Mouse (Mus musculus) embryonic facial prominence, embryonic 15.5 days (tissue): Measurements from ENCODE around the gene Gm11146. TPM values are rescaled to one million over a fixed set of nuclear protein-coding genes. Genes with fewer than 3 reads are reported as not detected.
A peak's percentile ranks its signal among the peaks of the same experiment; 100 is the strongest.

ENCODE experiments used
- ATAC-seq: fragments of 200-750 bp; cut with Nextera tagmentation; 2 replicates; pipeline ENCODE4 v1.8.0; 2017; ENCODE audit warnings: low read depth, moderate TSS enrichment; ENCODE audit not compliant: insufficient number of reproducible peaks, low FRiP score, low TSS enrichment
- H3K27ac ChIP-seq: fragments of 300-500 bp; sonication (generic); replicated peaks from 2 replicates; pipeline ENCODE4 v1.5.1; 2015; ENCODE audit warnings: mild to moderate bottlenecking, inconsistent platforms
- H3K27me3 ChIP-seq: fragments of 300-500 bp; sonication (generic); 2 replicates; pipeline ENCODE4 v1.6.1; 2015; ENCODE audit warnings: inconsistent platforms
- H3K36me3 ChIP-seq: fragments of 300-500 bp; sonication (generic); 2 replicates; pipeline ENCODE4 v1.6.1; 2015; ENCODE audit warnings: mild to moderate bottlenecking, inconsistent platforms
- H3K4me1 ChIP-seq: fragments of 300-500 bp; sonication (generic); 2 replicates; pipeline ENCODE4 v1.6.1; 2015; ENCODE audit warnings: inconsistent platforms
- H3K4me2 ChIP-seq: fragments of 300-500 bp; sonication (generic); replicated peaks from 2 replicates; pipeline ENCODE4 v1.6.1; 2015; ENCODE audit warnings: mild to moderate bottlenecking, inconsistent platforms
- H3K4me3 ChIP-seq: fragments of 300-500 bp; sonication (generic); replicated peaks from 2 replicates; pipeline ENCODE4 v1.5.1; 2015; ENCODE audit warnings: mild to moderate bottlenecking, inconsistent platforms
- H3K9ac ChIP-seq: fragments of 300-500 bp; sonication (generic); 2 replicates; pipeline ENCODE4 v1.6.1; 2015; ENCODE audit warnings: inconsistent platforms
- H3K9me3 ChIP-seq: fragments of 300-500 bp; sonication (generic); replicated peaks from 2 replicates; pipeline ENCODE4 v1.6.1; 2016; ENCODE audit warnings: inconsistent platforms
- WGBS: fragments of 180-500 bp; shearing (Covaris S2); methylation state at CpG from one replicate; pipeline ENCODE4 v1.1.7; 2015; 5-methylcytosine and 5-hydroxymethylcytosine counted together
- polyA plus RNA-seq: library from polyadenylated mRNA; unstranded; fragments of >200 nt; fragmentation: Nextera tagmentation; extraction: Ambion mirVana; gene quantifications from 2 replicates; pipeline ENCODE4 v1.2.1, GENCODE M21; 2015

Gene Gm11146
- polyA plus RNA-seq, 1 experiment from 2014 or later: not detected

DNA sequence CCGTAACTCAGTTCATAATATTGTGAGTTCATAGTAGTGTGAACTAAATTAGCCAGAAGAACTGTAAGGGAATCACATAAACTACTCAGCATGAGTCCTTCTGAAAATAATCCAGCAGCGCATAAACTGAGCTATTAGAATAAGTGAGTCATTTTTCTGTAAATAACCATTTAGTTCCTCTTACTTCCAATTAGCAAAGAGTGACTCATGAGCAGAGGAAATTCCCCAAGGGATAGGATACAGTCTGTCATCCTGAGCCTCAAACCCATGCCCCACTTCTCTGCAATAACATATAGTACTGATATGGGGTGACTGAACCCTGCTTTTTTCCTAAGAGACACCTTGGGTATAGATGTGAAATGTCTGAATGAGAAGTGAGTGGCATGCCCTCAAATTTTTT is 687 bp upstream of the Gm11146 start:
- no peak for ATAC-seq
- 72% methylated on average over 2 of the region's 2 CpGs for WGBS

GRCm38 (mm10) chr16:77598787-77599186 is 3.1 kb downstream of the Gm11146 start:
- no peak overlapping the region for H3K9ac ChIP-seq
- H3K4me3 ChIP-seq: no peak overlapping the region
- no peak overlapping the region for H3K4me2 ChIP-seq
- no peak for ATAC-seq
- H3K9me3 ChIP-seq: no peaks in the 10 kb centered on the region
- H3K4me1 ChIP-seq: peaks cover 7% of the 10 kb centered on the region; the same call in 1 of the 2 replicates
- peaks cover 5% of the 10 kb centered on the region; the same call in 1 of the 2 replicates for H3K36me3 ChIP-seq
- no peak overlapping the region for H3K27ac ChIP-seq
- 93% methylated on average over 8 of the region's 8 CpGs for WGBS
- no peaks in the 10 kb centered on the region for H3K27me3 ChIP-seq

More for the DNA sequence above, 687 bp upstream of the Gm11146 start:
- peaks cover 5% of the 10 kb centered on the region; the same call in 1 of the 2 replicates for H3K36me3 ChIP-seq
- H3K4me2 ChIP-seq: no peak overlapping the region
- no peak overlapping the region for H3K9ac ChIP-seq
- no peak overlapping the region for H3K27ac ChIP-seq
- H3K27me3 ChIP-seq: no peaks in the 10 kb centered on the region
- H3K9me3 ChIP-seq: no peaks in the 10 kb centered on the region
- no peaks in the 10 kb centered on the region for H3K4me1 ChIP-seq
- H3K4me3 ChIP-seq: no peak overlapping the region

DNA sequence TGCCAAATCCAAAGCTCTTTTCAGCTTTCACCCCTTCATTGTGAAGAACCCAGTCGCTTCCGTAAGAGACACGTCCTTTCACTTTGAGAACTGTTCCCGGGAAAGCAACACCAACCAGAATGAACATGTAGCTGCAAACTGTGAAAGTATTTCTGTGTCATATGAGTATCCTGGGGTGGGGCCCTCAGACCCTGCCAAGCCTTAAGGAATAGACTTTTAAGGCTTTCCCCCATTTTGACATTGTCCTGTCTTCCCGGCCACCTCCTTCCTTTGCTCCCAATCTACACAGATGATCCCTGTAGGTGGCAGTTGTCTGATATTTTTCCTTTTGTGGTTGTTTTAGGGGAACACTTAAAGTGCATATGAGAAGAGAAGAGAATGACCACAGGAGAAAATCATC is 5.3 kb downstream of the Gm11146 start:
- WGBS: 64% methylated on average over 5 of the region's 5 CpGs
- Histone ChIP-seq H3K9ac (no peak overlapping the region), H3K9me3 (no peaks in the 10 kb centered on the region), H3K4me1 (peaks cover 13% of the 10 kb centered on the region), H3K4me2 (no peak overlapping the region), H3K27ac (no peak overlapping the region), H3K36me3 (peaks cover 5% of the 10 kb centered on the region; the same call in 1 of the 2 replicates), H3K4me3 (no peak overlapping the region), H3K27me3 (no peaks in the 10 kb centered on the region)
- no peak for ATAC-seq

GRCm38 (mm10) chr16:77595661-77596060 is 6.2 kb downstream of the Gm11146 start:
- H3K4me3 ChIP-seq: no peak overlapping the region
- H3K9ac ChIP-seq: no peak overlapping the region
- no peaks in the 10 kb centered on the region for H3K27me3 ChIP-seq
- WGBS: 54% methylated on average over 7 of the region's 7 CpGs
- peaks cover 13% of the 10 kb centered on the region for H3K4me1 ChIP-seq
- no peak for ATAC-seq
- peaks cover 8% of the 10 kb centered on the region; the same call in 1 of the 2 replicates for H3K36me3 ChIP-seq
- no peaks in the 10 kb centered on the region for H3K9me3 ChIP-seq
- no peak overlapping the region for H3K4me2 ChIP-seq
- no peak overlapping the region for H3K27ac ChIP-seq

GRCm38 (mm10) chr16:77594553-77594952 is 7.3 kb downstream of the Gm11146 start:
- H3K9ac ChIP-seq: no peak overlapping the region
- H3K4me1 ChIP-seq: peaks cover 13% of the 10 kb centered on the region
- no peak for ATAC-seq
- H3K4me2 ChIP-seq: peak overlapping the region; percentile 27; the same call in 1 of the 2 replicates
- peak overlapping the region; percentile 51; the same call in 1 of the 2 replicates for H3K27ac ChIP-seq
- H3K27me3 ChIP-seq: no peaks in the 10 kb centered on the region
- H3K4me3 ChIP-seq: no peak overlapping the region
- H3K36me3 ChIP-seq: peaks cover 6% of the 10 kb centered on the region; the same call in 1 of the 2 replicates
- 65% methylated on average over 13 of the region's 13 CpGs for WGBS
- H3K9me3 ChIP-seq: no peaks in the 10 kb centered on the region

- Histone ChIP-seq H3K4me2 (peak overlapping the region; percentile 36), H3K27ac (peak overlapping the region; percentile 83), H3K36me3 (0 out of 2 replicates have a peak, but pooled peaks cover 4% of the 10 kb centered on the region), H3K27me3 (no peaks in the 10 kb centered on the region), H3K9me3 (no peaks in the 10 kb centered on the region), H3K9ac (no peak overlapping the region), H3K4me1 (peaks cover 13% of the 10 kb centered on the region), H3K4me3 (peak overlapping the region; percentile 3; the same call in 1 of the 2 replicates)
- ATAC-seq: peak; percentile 7; the same call in 1 of the 2 replicates
- 36% methylated on average over 12 of the region's 12 CpGs for WGBS
These were observed 8.0 kb downstream of the Gm11146 start for GRCm38 (mm10) chr16:77593828-77594421.

GRCm38 (mm10) chr16:77592986-77593385 is 8.9 kb downstream of the Gm11146 start:
- 44% methylated on average over 3 of the region's 3 CpGs for whole genome bisulfite sequencing

DNA sequence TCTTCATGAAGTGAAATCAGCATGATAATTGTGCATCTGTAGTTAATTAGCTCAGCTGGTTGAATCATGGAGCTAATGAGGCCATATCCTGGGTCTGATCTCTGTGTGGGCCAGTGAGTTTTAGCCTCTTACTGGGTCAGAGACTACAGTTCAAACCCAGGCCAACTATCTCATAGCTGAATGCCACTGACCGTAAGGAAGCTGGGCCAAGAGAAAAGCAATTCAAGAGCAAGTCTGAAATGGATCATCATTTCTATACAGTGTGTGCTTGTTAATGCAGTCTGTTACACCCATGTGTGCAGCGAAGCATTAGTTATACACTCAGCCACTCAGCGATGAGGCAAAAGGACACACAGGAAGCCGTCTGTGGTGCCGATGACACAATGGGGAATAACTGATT is 28.9 kb downstream of the Gm11146 start:
- H3K27me3 ChIP-seq: no peaks in the 10 kb centered on the region
- 68% methylated on average over 5 of the region's 5 CpGs for WGBS
- H3K9me3 ChIP-seq: no peaks in the 10 kb centered on the region
- H3K4me2 ChIP-seq: no peak overlapping the region
- no peak overlapping the region for H3K27ac ChIP-seq
- no peak for ATAC-seq
- no peaks in the 10 kb centered on the region for H3K4me1 ChIP-seq
- no peaks in the 10 kb centered on the region for H3K36me3 ChIP-seq
- no peak overlapping the region for H3K9ac ChIP-seq
- H3K4me3 ChIP-seq: no peak overlapping the region

More at GRCm38 (mm10) chr16:77592986-77593385, 8.9 kb downstream of the Gm11146 start:
- 0 out of 2 replicates have a peak, but pooled peaks cover 6% of the 10 kb centered on the region for H3K36me3 ChIP-seq
- no peak for ATAC-seq
- no peaks in the 10 kb centered on the region for H3K27me3 ChIP-seq
- H3K4me2 ChIP-seq: peak overlapping the region; percentile 15; the same call in 1 of the 2 replicates
- H3K4me3 ChIP-seq: no peak overlapping the region
- peak overlapping the region; percentile 83; the same call in 1 of the 2 replicates for H3K27ac ChIP-seq
- no peaks in the 10 kb centered on the region for H3K9me3 ChIP-seq
- H3K9ac ChIP-seq: no peak overlapping the region
- H3K4me1 ChIP-seq: peaks cover 13% of the 10 kb centered on the region

DNA sequence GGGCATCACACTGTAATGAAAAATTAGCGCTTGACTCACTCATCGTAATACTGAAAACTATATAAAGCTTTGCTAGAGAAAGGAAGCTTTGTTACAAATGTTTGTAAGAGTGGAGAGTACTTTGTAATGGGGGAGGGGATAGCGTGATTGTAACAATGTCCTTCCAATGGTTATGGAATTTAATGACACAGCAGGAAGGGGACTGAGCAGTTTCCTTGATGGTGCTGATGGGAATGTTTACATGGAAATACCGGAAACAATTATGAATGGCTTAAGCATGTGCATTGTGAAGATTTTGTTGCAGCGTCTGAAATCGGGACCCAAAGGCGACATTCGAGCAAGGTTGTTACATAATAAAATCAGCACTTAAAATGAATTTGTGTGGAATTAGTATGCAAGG is 32.4 kb downstream of the Gm11146 start:
- no peaks in the 10 kb centered on the region for H3K27me3 ChIP-seq
- H3K4me2 ChIP-seq: no peak overlapping the region
- no peaks in the 10 kb centered on the region for H3K9me3 ChIP-seq
- no peaks in the 10 kb centered on the region for H3K36me3 ChIP-seq
- H3K9ac ChIP-seq: no peak overlapping the region
- 79% methylated on average over 8 of the region's 8 CpGs for WGBS
- no peaks in the 10 kb centered on the region for H3K4me1 ChIP-seq
- H3K27ac ChIP-seq: no peak overlapping the region
- ATAC-seq: no peak
- H3K4me3 ChIP-seq: no peak overlapping the region

- Histone ChIP-seq H3K9ac (no peak overlapping the region), H3K27ac (no peak overlapping the region), H3K4me3 (no peak overlapping the region), H3K36me3 (no peaks in the 10 kb centered on the region), H3K9me3 (no peaks in the 10 kb centered on the region), H3K27me3 (no peaks in the 10 kb centered on the region), H3K4me2 (no peak overlapping the region), H3K4me1 (no peaks in the 10 kb centered on the region)
- no peak for ATAC-seq
- WGBS: 62% methylated on average over 3 of the region's 3 CpGs
These were observed 33.5 kb downstream of the Gm11146 start for GRCm38 (mm10) chr16:77568384-77568783.

DNA sequence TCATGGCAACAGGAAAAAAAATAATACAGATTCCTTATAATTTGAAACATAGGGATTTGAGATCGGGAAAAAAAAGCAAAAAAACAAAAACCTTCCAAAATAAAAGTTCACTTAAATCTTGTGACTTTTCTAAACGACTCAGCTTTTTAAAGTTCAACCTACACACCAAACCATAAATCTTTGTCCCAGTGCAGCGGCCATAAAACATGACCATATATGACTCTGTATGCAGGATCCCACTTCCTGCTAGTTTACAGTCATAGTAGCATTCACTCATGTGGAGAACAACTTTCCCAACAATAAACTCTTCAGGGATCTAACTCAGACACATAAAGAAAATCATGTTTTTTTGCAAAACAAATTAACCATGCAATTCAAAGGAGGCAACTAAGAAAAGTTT is 39.0 kb downstream of the Gm11146 start:
- H3K9ac ChIP-seq: no peak overlapping the region
- H3K4me3 ChIP-seq: no peak overlapping the region
- no peaks in the 10 kb centered on the region for H3K36me3 ChIP-seq
- H3K27me3 ChIP-seq: no peaks in the 10 kb centered on the region
- 82% methylated on average over 3 of the region's 3 CpGs for WGBS
- H3K27ac ChIP-seq: no peak overlapping the region
- H3K4me1 ChIP-seq: no peaks in the 10 kb centered on the region
- H3K9me3 ChIP-seq: no peaks in the 10 kb centered on the region
- no peak for ATAC-seq
- H3K4me2 ChIP-seq: no peak overlapping the region
